Mouse (Mus musculus): Measurements from ENCODE around the gene Arid1b.

GRCm38 (mm10) chr17:5330063-5330462 is 335.9 kb downstream of the Arid1b start:
- no peak for TF ChIP-seq GATA1 (IDR thresholded peaks at IDR 0.05; ENCODE audit: borderline replicate concordance, low read length)
- TF ChIP-seq FLI1 (IDR thresholded peaks at IDR 0.05; ENCODE audit: low read length): no peak

Data from megakaryocyte, embryonic 14.5 days (primary cell).